Mouse (Mus musculus): ENCODE measurements around the gene Supt6.
"Not testable (repeated sequence)": the region's sequence is repeated elsewhere in the genome, so short reads cannot be mapped to it uniquely, and the experiment has no call there.

Gene Supt6

GRCm38 (mm10) chr11:78215709-78216317, 30.0 kb downstream of the Supt6 start:
- DNase-seq: peak in 1 of 2 experiments; percentile 29

GRCm38 (mm10) chr11:78213086-78213817, 32.5 kb downstream of the Supt6 start:
- peak in 1 of 2 experiments; percentile 19 for DNase-seq

DNA sequence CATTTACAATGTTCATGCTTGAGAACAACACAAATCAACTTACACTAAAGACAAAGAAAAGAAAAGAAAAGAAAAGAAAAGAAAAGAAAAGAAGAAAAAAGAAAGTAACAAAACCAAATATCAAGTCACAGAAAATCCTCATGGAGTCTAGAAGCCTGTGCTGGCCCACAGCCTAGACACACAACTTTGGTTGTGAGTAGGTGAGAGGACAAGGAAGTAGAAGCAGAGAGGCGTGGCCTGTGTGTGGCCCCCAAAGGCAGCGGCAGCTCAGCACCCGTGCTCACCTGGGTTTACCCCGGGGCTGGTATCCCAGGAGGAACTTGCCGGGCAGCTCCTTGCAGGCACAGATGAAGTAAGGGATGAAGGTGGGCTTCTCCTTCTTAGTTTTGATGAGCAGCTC, 34.3 kb downstream of the Supt6 start:
- DNase-seq: no peak

GRCm38 (mm10) chr11:78210615-78211014, 35.2 kb downstream of the Supt6 start:
- DNase-seq: no peak

DNA sequence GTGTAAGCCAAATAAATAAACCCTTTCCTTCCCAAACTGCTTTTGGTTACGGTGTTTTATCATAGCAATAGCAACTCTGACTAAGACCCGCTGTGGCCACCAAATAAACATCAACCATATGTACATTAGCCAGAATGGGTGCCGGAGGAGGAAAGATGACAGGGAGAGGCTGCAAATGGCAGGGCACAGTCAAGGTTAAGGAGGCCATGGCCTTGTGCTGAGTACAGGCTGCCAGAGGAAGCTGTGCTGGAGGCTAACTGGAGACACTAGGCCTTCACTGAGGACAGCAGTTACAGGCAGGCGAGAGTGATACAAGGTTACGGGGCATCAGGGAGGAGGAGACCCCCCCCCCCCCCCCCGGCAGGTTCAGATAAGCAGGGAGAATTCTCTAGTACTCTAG, 35.9 kb downstream of the Supt6 start:
- no peak for DNase-seq

- DNase-seq: no peak
Observed at GRCm38 (mm10) chr11:78207190-78207589, 38.6 kb downstream of the Supt6 start.

GRCm38 (mm10) chr11:78205361-78206206, 40.2 kb downstream of the Supt6 start:
- DNase-seq: no peak

DNA sequence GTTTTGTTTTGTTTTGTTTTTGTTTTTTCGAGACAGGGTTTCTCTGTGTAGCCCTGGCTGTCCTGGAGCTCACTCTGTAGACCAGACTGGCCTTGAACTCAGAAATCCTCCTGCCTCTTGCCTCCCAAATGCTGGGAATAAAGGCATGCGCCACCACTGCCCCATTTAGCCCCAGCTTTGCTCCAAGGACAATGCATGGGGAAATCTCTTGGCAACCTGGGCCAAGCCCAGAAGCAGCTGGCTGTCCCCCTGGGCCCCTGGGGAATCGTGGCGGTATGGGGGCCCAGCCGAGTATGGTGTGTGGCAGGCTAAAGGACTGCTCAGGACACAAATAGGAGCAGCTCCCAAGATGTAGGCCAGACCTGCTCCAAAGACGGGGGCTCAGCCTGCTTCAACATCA, 41.5 kb downstream of the Supt6 start:
- no peak for DNase-seq

GRCm38 (mm10) chr11:78202372-78202771, 43.4 kb downstream of the Supt6 start:
- no peak for DNase-seq

DNA sequence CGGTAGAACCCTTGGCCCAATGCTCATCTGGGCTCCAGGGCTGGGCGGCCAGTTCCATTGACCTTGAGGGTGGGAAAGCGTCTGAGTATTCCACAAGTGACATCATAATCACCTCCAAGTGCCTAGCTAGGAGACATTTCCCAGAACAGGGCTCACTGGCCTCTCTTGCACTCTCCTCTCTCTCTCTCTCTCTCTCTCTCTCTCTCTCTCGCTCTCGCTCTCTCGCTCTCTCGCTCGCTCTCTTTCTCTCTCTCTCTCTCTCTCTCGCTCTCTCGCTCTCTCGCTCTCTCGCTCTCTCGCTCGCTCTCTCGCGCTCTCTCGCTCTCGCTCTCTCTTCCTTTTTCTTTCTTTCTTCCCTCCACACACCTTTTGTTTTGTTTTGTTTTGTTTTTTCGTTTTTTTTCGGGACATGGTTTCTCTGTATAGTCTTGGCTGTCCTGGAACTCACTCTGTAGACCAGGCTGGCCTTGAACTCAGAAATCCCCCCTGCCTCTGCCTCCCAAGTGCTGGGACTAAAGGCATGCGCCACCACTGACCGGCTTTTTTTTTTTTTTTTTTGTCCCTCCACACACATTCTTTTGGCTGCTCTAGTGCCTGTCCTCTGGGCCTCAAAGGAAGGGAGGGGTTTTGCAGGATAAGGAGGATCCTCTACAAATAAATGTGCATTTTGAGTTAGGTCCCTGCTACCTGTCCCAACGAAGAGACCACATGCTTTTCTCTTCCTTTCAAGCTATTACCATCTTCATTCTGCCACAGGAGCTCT, 50.5 kb downstream of the Supt6 start:
- DNase-seq: no peak

DNA sequence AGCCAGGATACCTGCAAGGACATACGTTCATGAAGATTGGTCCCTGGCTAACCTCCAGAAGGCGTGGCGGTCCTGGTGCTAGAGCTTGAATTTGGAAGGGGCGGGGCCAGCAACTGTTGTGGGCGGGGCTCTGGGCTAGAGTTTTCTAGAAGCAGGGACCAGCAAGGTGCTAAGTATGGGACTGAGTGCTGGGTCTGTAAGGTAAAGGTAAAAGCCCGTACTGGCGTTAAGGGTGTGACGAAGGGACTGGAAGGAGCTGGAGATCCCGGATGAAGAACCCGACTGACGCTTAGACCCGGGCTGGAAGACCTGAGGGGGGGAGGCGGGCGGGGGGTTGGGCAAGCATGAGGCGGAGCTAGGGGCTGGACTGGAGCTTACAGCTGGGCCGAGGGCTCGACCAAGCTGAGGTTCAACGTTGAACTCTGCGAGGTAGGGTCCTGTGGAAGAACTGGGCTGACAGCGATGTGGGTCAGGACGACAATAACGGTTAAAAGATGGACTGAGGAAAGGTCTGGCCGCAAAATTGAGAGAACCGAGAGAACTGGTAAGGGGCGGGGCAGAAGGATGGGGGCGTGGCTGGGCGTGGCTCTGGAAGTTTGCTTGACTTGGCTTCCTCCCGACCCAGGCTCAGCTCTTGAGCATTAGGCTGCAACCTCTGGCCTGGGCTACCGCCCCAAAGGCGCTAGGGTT, 51.2 kb downstream of the Supt6 start:
- peak; percentile 23 to 33 for DNase-seq

GRCm38 (mm10) chr11:78193113-78193512, 52.7 kb downstream of the Supt6 start, which contains the start of gene Proca1:
Gene Proca1 (plus strand): TSS chr11:78193392.
- DNase-seq: no peak

DNA sequence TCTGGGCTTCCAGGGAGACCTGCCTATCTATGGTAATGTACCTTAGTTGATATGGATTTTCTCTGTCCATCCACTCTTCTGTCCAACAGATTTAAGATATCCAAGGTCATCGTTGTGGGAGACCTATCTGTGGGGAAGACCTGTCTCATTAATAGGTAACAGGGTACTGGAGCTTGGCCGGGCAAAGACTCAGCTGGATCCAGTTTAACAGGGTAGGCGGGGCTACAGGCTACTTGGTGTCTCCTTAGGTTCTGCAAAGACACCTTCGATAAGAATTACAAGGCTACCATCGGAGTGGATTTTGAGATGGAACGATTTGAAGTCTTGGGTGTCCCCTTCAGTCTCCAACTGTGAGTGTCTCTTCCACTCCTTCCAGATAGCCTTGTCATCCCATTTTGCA, 55.7 kb downstream of the Supt6 start:
- no peak for DNase-seq

- no peak for DNase-seq
Observed at GRCm38 (mm10) chr11:78189234-78190040, 56.4 kb downstream of the Supt6 start.

DNA sequence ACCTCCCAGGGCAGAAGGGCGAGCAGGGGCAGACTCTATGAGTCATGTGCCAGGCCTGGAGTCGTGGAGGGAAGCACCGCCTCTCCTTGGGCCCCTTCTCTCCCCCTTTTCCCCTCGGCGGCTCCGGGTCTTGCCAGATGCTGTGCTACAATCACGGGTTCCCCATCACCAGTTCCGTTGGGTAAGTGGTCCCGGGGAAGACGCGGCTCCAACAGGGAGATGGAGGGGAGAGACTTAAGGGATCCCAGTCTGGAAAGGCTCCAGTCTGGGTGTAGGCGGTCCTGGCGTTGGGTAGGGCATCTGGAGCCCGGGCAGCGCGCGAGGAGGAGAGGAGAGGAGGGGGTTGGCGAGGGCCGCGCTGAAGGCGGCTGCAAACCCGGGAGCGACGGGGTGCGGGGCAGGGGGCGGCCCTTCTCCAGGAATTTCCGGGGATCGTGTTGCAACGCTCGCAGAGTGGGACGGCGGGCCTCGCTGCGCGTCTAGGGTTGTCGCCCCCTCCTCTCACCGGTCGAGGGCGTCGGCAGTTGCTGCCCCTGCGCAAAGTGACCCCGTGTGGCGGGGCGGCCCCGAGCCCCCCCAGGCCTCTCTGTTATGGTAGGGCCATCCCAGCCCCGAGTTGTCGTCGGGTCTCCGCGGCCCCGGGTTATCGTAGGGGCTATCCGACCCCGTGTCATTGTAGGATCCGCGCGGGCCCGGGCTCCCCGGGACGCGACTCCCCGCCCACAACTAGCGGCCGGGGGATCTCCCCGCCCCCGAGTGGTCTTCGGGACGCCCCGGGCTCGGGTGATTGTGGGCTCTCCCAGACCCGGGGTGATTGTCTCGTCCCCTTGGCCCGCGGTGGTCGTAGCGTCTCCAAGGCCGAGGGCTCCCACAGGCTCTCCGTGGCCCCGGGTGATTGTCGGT, 57.2 kb downstream of the Supt6 start, which contains the start of gene Rab34:
Rab34 (plus strand) TSS at position 100 of the 903 bp plus-strand sequence.
- DNase-seq: no peak

- DNase-seq: not testable (repeated sequence)
Observed at GRCm38 (mm10) chr11:78184702-78185101, 61.1 kb downstream of the Supt6 start.

DNA sequence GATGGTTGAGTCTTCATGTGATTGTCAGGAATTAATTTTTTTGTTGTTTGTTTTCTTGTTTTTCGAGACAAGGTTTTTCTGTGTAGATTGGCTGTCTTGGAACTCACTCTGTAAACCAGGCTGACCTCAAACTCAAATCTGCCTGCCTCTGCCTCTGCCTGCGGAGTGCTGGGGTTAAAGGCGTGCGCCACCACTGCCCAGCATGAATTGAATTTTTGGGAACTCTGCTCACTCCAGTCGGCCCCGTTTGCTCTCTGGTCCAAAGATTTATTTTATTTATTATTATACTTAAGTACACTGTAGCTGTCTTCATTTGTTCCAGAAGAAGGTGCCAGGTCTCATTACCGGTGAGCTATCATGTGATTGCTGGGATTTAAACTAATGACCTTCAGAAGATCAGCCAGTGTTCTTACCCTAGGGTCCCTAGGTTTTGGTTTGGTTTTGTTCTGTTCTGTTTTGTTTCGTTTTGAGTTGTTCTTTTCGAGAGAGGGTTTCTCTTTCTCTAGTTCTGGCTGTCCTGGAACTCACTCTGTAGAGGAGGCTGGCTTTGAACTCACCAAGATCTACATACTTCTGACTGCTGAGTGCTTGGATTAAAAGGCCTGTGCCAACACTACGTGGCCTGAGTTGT, 61.8 kb downstream of the Supt6 start:
- no peak for DNase-seq

- DNase-seq: peak; percentile 60 to 78
Observed at GRCm38 (mm10) chr11:78182961-78183844, 62.6 kb downstream of the Supt6 start, which contains the start of gene Rpl23a. Gene Rpl23a (minus strand): TSS chr11:78183584.
